Comparison of ENCODE assay signal across 15 mouse cellular contexts in the genomic region with DNA sequence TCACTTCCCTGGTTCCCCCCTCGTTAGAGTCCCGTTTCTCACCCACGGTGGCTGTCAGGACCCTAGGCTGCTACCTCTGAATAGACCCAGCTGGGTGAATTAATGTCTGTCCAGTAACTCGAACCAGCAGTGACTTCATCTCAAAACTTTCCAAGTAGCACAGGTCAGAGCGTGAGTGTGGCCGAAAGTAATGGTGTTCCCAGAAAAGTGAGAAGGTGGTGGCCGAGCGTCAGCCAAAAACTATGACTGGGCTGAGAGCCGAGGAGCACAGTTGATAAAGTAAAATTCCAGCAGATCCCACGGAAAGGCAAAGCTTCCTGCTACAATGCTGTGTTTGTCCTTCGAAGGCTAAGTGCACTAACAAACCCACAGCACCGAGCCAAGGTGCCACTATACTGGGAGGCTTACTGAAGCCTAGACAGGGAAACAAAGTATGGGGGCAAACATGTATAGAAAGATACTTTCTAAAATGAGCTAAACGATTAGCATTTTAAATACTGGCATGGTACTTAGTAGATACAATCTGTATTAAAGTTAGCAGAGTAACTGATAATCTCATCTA.
DNase-seq lines count a peak whose midpoint lies in the region; ATAC-seq and TF ChIP-seq lines count a peak whose summit lies in the region.
"Had no signal": no experiment of that assay in that cellular context is flagged by ENCODE, and none has a peak within 500 bp of the region (broad histone marks: within the 10 kb centered on the region; RNA-seq: fewer than 3 reads in every experiment).

No protein-coding gene starts in this region.

- TF ChIP-seq CTCF in kidney, postnatal 0 days (IDR thresholded peaks at IDR 0.05; ENCODE audit: low read depth) = no peak
- TF ChIP-seq CTCF in liver, postnatal 0 days (IDR thresholded peaks at IDR 0.05; ENCODE audit: low read depth) = no peak

- H3K9me3 ChIP-seq in kidney, postnatal 0 days (replicated peaks; ENCODE audit: low read length) = no peaks in the 10 kb centered on the region
- H3K9me3 ChIP-seq in limb, embryonic 15.5 days = no peaks in the 10 kb centered on the region
- no peaks in the 10 kb centered on the region for H3K9me3 ChIP-seq in liver, postnatal 0 days (ENCODE audit: low read length)
- H3K9me3 ChIP-seq: liver, embryonic 12.5 days had no signal

- H3K36me3 ChIP-seq in kidney, postnatal 0 days (ENCODE audit: insufficient read depth, low read length) = no peaks in the 10 kb centered on the region
- no peaks in the 10 kb centered on the region for H3K36me3 ChIP-seq in limb, embryonic 15.5 days
- no peaks in the 10 kb centered on the region for H3K36me3 ChIP-seq in liver, postnatal 0 days (replicated peaks; ENCODE audit: insufficient read depth, low read length)
- H3K36me3 ChIP-seq: liver, embryonic 12.5 days had no signal

- peaks cover 4% of the 10 kb centered on the region; the same call in 1 of the 2 replicates for H3K4me1 ChIP-seq in kidney, postnatal 0 days (replicated peaks; ENCODE audit: insufficient read depth, low read length)
- H3K4me1 ChIP-seq in limb, embryonic 15.5 days = peaks cover 27% of the 10 kb centered on the region
- no peaks in the 10 kb centered on the region for H3K4me1 ChIP-seq in liver, postnatal 0 days (ENCODE audit: insufficient read depth)
- H3K4me1 ChIP-seq: liver, embryonic 12.5 days had no signal

- H3K27me3 ChIP-seq in kidney, postnatal 0 days (ENCODE audit: insufficient read depth, low read length) = no peaks in the 10 kb centered on the region; the same call in 1 of the 2 replicates
- no peaks in the 10 kb centered on the region; the same call in none of the 2 replicates for H3K27me3 ChIP-seq in limb, embryonic 15.5 days
- H3K27me3 ChIP-seq in liver, postnatal 0 days (ENCODE audit: insufficient read depth, low read length) = 0 out of 2 replicates have a peak, but pooled peaks cover 4% of the 10 kb centered on the region
- H3K27me3 ChIP-seq: liver, embryonic 12.5 days had no signal

- no peak for ATAC-seq in kidney, postnatal 0 days (replicated peaks; ENCODE audit: low FRiP score, low read depth)
- ATAC-seq in limb, embryonic 15.5 days (ENCODE audit: insufficient number of reproducible peaks, low FRiP score, low TSS enrichment, low read depth) = no peak
- ATAC-seq in liver, postnatal 0 days = no peak
- ATAC-seq: activated CD4-positive, CD25-positive, alpha-beta regulatory T cell, adult 4 months; hindbrain, postnatal 0 days; liver, embryonic 12.5 days had no signal

- intact Hi-C loops in heart, postnatal 10 days (cut with DNase I) = loop anchor here (5.0 to 10.0 kb wide), 4 partner anchors 103 to 604 kb away; no protein-coding TSS in a partner anchor

- no peak overlapping the region for H3K9ac ChIP-seq in kidney, postnatal 0 days (ENCODE audit: low read depth, low read length)
- no peak overlapping the region for H3K9ac ChIP-seq in limb, embryonic 15.5 days
- no peak overlapping the region for H3K9ac ChIP-seq in liver, postnatal 0 days (replicated peaks)
- H3K9ac ChIP-seq: liver, embryonic 12.5 days had no signal

- TF ChIP-seq EP300 in liver, postnatal 0 days (IDR thresholded peaks at IDR 0.05; ENCODE audit: low read depth) = no peak

- 28% methylated on average over 13 of the region's 13 CpGs for WGBS in kidney, postnatal 0 days
- 34% methylated on average over 13 of the region's 13 CpGs for WGBS in limb, embryonic 15.5 days
- WGBS in liver, postnatal 0 days (ENCODE audit: insufficient replicate concordance) = 62% methylated on average over 13 of the region's 13 CpGs

- H3K27ac ChIP-seq in kidney, postnatal 0 days = no peak overlapping the region
- H3K27ac ChIP-seq in limb, embryonic 15.5 days = peak overlapping the region; percentile 74
- H3K27ac ChIP-seq in liver, postnatal 0 days (ENCODE audit: low read depth) = no peak overlapping the region
- H3K27ac ChIP-seq: hindbrain, postnatal 0 days; liver, embryonic 12.5 days had no signal

- peak; percentile 53 for DNase-seq in kidney, postnatal 0 days (ENCODE audit: low spot score)
- no peak for DNase-seq in kidney, postnatal 36 days
- DNase-seq in gastrocnemius, postnatal 25 days = peak; percentile 39
- peak; percentile 71 to 72 for DNase-seq in heart, postnatal 10 days
- DNase-seq in liver, postnatal 0 days = no peak
- no peak for DNase-seq in adrenal gland, postnatal 36 days
- DNase-seq: cerebellum, adult 11-12 months; kidney, postnatal 25 days; layer of hippocampus, postnatal 36 days; midbrain, embryonic 14.5 days; right cerebral cortex, postnatal 14 days had no signal

- H3K4me3 ChIP-seq in kidney, postnatal 0 days (replicated peaks; ENCODE audit: low read depth, low read length) = no peak overlapping the region
- no peak overlapping the region for H3K4me3 ChIP-seq in limb, embryonic 15.5 days
- no peak overlapping the region for H3K4me3 ChIP-seq in liver, postnatal 0 days (ENCODE audit: low read depth, low read length)
- H3K4me3 ChIP-seq: liver, embryonic 12.5 days had no signal

- H3K4me2 ChIP-seq in kidney, postnatal 0 days (ENCODE audit: low read length) = no peak overlapping the region
- no peak overlapping the region for H3K4me2 ChIP-seq in limb, embryonic 15.5 days
- H3K4me2 ChIP-seq in liver, postnatal 0 days (ENCODE audit: low read depth, low read length) = no peak overlapping the region
- H3K4me2 ChIP-seq: liver, embryonic 12.5 days had no signal

Comparison
In these comparisons a context has a peak if more than half of its experiments do, and no peak if none do; other contexts are left out.
1. DNase-seq: peak in kidney, postnatal 0 days (single experiment), gastrocnemius, postnatal 25 days (single experiment) and heart, postnatal 10 days (2 of 2); none in kidney, postnatal 36 days (0 of 2), liver, postnatal 0 days (single experiment) and adrenal gland, postnatal 36 days (0 of 2).